Mouse (Mus musculus) forebrain, postnatal 0 days (tissue): ENCODE results near the gene Prph. TPM values are rescaled to one million over a fixed set of nuclear protein-coding genes. Genes with fewer than 3 reads are reported as not detected.

ENCODE experiments used
- ATAC-seq: fragments of 200-750 bp; cut with Nextera tagmentation; 2 replicates; pipeline ENCODE4 v1.8.0; 2017; ENCODE audit warnings: mild to moderate bottlenecking, moderate library complexity
- DNase-seq: peaks from one replicate; pipeline ENCODE4 v3.0.0-alpha.2; 2015
- H3K27ac ChIP-seq: fragments of 300-500 bp; sonication (generic); 2 replicates; pipeline ENCODE4 v1.5.1; 2014; ENCODE audit warnings: low read depth, mild to moderate bottlenecking, antibody characterized with exemption, low read length, moderate library complexity, mixed read lengths
- H3K27me3 ChIP-seq: fragments of 300-500 bp; sonication (generic); 2 replicates; pipeline ENCODE4 v1.6.1; 2014; ENCODE audit warnings: mild to moderate bottlenecking, low read length, mixed read lengths; ENCODE audit not compliant: insufficient read depth
- H3K36me3 ChIP-seq: fragments of 300-500 bp; sonication (generic); 2 replicates; pipeline ENCODE4 v1.6.1; 2014; ENCODE audit warnings: mild to moderate bottlenecking, moderate library complexity; ENCODE audit not compliant: insufficient read depth
- H3K4me1 ChIP-seq: fragments of 300-500 bp; sonication (generic); 2 replicates; pipeline ENCODE4 v1.6.1; 2014; ENCODE audit warnings: antibody characterized with exemption; ENCODE audit not compliant: insufficient read depth
- H3K4me2 ChIP-seq: fragments of 300-500 bp; sonication (generic); 2 replicates; pipeline ENCODE4 v1.6.1; 2014; ENCODE audit warnings: low read depth, mild to moderate bottlenecking, moderate library complexity
- H3K4me3 ChIP-seq: fragments of 300-500 bp; sonication (generic); 2 replicates; pipeline ENCODE4 v1.5.1; 2014; ENCODE audit warnings: low read depth, low read length, mixed read lengths
- H3K9ac ChIP-seq: fragments of 300-500 bp; sonication (generic); 2 replicates; pipeline ENCODE4 v1.6.1; 2014; ENCODE audit warnings: mild to moderate bottlenecking
- H3K9me3 ChIP-seq: fragments of 300-500 bp; sonication (generic); 2 replicates; pipeline ENCODE4 v1.6.1; 2016; ENCODE audit warnings: low read length
- CTCF ChIP-seq: sonication (generic); IDR thresholded peaks from 2 replicates; pipeline ENCODE4 v1.5.1; 2016; ENCODE audit warnings: antibody characterized with exemption, control low read depth, low read depth
- WGBS: fragments of 180-500 bp; shearing (Covaris S2); extraction: QIAGEN DNeasy Blood & Tissue Kit; methylation state at CpG from one replicate; pipeline ENCODE4 v1.1.7; 2014; 5-methylcytosine and 5-hydroxymethylcytosine counted together
- polyA plus RNA-seq: library from polyadenylated mRNA; unstranded; fragments of >200 nt; fragmentation: Nextera tagmentation; extraction: Ambion mirVana; gene quantifications from 2 replicates; pipeline ENCODE4 v1.2.1, GENCODE M21; 2015
- total RNA-seq: library from RNA; depleted of rRNA; stranded (reverse); fragments of >200 nt; gene quantifications from 2 replicates; pipeline ENCODE4 v1.2.3, GENCODE M21; 2014

Gene Prph
- total and polyA plus RNA-seq, 2 experiments from 2014 or later, result 1.7 to 2.3 TPM

DNA sequence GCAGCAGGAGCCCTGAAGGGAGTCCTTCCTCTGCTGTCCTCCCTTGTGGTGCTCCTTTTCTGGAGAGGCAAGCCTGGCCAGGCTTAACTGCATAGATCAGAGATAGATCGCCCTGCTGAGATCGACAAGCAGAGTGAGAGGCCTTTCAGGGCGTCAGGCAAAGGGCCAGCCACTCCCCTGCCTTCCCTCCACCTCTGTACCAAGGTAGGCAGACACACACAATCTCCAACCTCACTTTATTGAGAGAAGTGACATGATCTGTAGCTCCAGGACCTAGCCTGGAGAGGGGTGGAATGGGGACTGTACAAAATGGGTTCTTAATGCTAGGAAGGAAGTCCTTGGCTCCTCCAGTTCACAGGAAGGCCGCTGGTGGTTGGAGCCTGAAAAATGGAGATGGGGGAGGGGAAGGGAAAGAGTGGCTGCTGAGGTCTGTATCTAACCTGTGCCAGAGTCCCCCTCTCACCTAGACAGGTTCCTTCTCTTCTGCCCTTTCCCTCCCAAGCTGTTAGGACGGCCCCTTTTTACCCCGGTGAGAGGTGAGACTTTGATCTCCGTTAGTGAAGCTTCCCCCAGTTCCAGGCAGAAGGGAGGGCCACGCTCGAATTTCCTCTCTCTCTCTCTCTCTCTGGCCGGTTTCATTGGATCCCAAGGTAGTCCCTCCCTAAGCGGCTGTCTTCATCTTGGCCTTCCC is 29.0 kb downstream of the Prph start:
- TF ChIP-seq CTCF, result no peak
- no peak overlapping the region for H3K4me2 ChIP-seq
- ATAC-seq (no peak), DNase-seq (no peak)
- H3K36me3 ChIP-seq, result no peaks in the 10 kb centered on the region
- H3K9me3 ChIP-seq, result no peaks in the 10 kb centered on the region
- no peak overlapping the region for H3K9ac ChIP-seq
- peaks cover 48% of the 10 kb centered on the region for H3K27me3 ChIP-seq
- H3K4me3 ChIP-seq, result no peak overlapping the region
- 12% methylated on average over 11 of the region's 11 CpGs for WGBS
- H3K4me1 ChIP-seq, result no peaks in the 10 kb centered on the region
- H3K27ac ChIP-seq, result no peak overlapping the region

- no peak overlapping the region for H3K4me2 ChIP-seq
Observed at GRCm38 (mm10) chr15:99084618-99085017, 29.6 kb downstream of the Prph start.

GRCm38 (mm10) chr15:99085997-99086396 is 31.0 kb downstream of the Prph start:
- WGBS, result 74% methylated on average over 4 of the region's 4 CpGs
- no peak for ATAC-seq
- H3K27ac ChIP-seq, result no peak overlapping the region
- no peaks in the 10 kb centered on the region for H3K36me3 ChIP-seq
- no peak overlapping the region for H3K9ac ChIP-seq
- no peaks in the 10 kb centered on the region for H3K9me3 ChIP-seq
- peaks cover 59% of the 10 kb centered on the region for H3K27me3 ChIP-seq
- no peak overlapping the region for H3K4me2 ChIP-seq
- no peaks in the 10 kb centered on the region for H3K4me1 ChIP-seq
- no peak overlapping the region for H3K4me3 ChIP-seq
- no peak for TF ChIP-seq CTCF
- no peak for DNase-seq

More at GRCm38 (mm10) chr15:99084618-99085017, 29.6 kb downstream of the Prph start:
- 16% methylated on average over 19 of the region's 19 CpGs for WGBS
- Histone ChIP-seq H3K36me3 (no peaks in the 10 kb centered on the region), H3K27me3 (peaks cover 54% of the 10 kb centered on the region), H3K27ac (no peak overlapping the region), H3K9me3 (no peaks in the 10 kb centered on the region), H3K4me3 (no peak overlapping the region), H3K4me1 (no peaks in the 10 kb centered on the region), H3K9ac (no peak overlapping the region)
- no peak for ATAC-seq
- TF ChIP-seq CTCF, result no peak
- DNase-seq, result no peak

GRCm38 (mm10) chr15:99087253-99088075 is 32.5 kb downstream of the Prph start, which contains the start of gene C1ql4:
TSS of gene C1ql4 (minus strand) at chr15:99087817.
- Histone ChIP-seq H3K9ac (no peak within 1 kb of the TSS), H3K27me3 (peaks cover 63% of the 10 kb centered on the region), H3K4me2 (peak within 1 kb of the TSS; percentile 45), H3K36me3 (no peaks in the 10 kb centered on the region), H3K4me1 (no peaks in the 10 kb centered on the region), H3K27ac (no peak within 1 kb of the TSS), H3K4me3 (peak within 1 kb of the TSS; percentile 26), H3K9me3 (no peaks in the 10 kb centered on the region)
- no peak for DNase-seq
- WGBS, result 8% methylated on average over 60 of the region's 60 CpGs
- no peak for ATAC-seq
- peak; percentile 44 for TF ChIP-seq CTCF

DNA sequence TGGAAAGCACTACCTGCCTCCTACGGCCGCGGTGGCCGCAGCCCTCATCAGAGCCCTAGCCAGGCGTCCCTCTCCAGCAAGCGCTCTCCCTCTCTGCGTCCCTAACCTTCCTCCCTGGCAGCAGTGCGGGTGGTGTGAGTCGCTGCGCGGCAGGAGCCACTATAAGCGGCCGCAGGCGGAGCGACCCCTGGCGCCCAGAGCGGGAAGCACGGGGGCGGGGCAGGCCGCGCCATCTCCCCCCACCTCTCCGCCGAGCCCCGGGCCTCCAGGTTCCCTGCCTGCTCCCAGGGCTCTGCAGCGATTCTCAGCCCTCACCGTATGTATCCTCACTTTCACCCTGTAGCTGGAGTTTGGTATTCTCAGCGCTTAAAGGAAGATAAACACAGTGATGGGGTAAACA is 33.3 kb downstream of the Prph start:
- Histone ChIP-seq H3K9ac (no peak overlapping the region), H3K27ac (no peak overlapping the region), H3K36me3 (no peaks in the 10 kb centered on the region), H3K27me3 (peaks cover 63% of the 10 kb centered on the region), H3K4me2 (peak overlapping the region; percentile 45), H3K9me3 (no peaks in the 10 kb centered on the region), H3K4me1 (no peaks in the 10 kb centered on the region), H3K4me3 (peak overlapping the region; percentile 26)
- peak; percentile 79 for TF ChIP-seq CTCF
- peak; percentile 88 for ATAC-seq
- WGBS, result under 1% methylated on average over 27 of the region's 27 CpGs
- DNase-seq, result peak; percentile 80

DNA sequence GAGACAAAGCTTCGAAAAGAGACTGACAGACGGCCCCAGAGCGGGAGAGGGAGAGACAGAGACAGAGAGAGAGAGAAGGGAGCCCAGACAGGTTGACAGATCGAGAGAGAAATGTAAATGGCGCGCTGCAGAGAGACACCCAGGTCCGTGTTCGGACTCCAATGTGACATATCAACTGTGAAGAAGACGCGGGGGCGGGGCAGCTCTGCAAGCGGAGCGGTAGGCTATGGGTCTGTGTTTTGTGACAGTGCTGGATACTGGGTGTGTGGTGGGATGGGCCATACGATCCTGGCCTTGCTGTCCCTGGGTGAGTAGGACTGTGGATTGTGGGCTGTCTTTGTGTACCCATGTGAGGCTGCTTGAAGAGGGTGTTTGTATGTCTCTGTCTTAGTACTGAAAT is 34.1 kb downstream of the Prph start:
- no peak overlapping the region for H3K9ac ChIP-seq
- no peak overlapping the region for H3K4me2 ChIP-seq
- DNase-seq, result no peak
- no peak for ATAC-seq
- H3K9me3 ChIP-seq, result no peaks in the 10 kb centered on the region
- H3K4me1 ChIP-seq, result no peaks in the 10 kb centered on the region
- no peak overlapping the region for H3K27ac ChIP-seq
- no peak for TF ChIP-seq CTCF
- peaks cover 60% of the 10 kb centered on the region for H3K27me3 ChIP-seq
- no peak overlapping the region for H3K4me3 ChIP-seq
- H3K36me3 ChIP-seq, result no peaks in the 10 kb centered on the region
- 24% methylated on average over 14 of the region's 14 CpGs for WGBS

GRCm38 (mm10) chr15:99092870-99093269 is 37.9 kb downstream of the Prph start, which contains the start of gene Dnajc22:
TSS of gene Dnajc22 (plus strand) at chr15:99093170.
- Histone ChIP-seq H3K9ac (peak within 1 kb of the TSS; percentile 56), H3K4me2 (peak within 1 kb of the TSS; percentile 88), H3K4me1 (0 out of 2 replicates have a peak, but pooled peaks cover 10% of the 10 kb centered on the region), H3K27me3 (peaks cover 54% of the 10 kb centered on the region), H3K27ac (no peak within 1 kb of the TSS), H3K36me3 (no peaks in the 10 kb centered on the region), H3K4me3 (peak within 1 kb of the TSS; percentile 43), H3K9me3 (no peaks in the 10 kb centered on the region)
- no peak for TF ChIP-seq CTCF
- 27% methylated on average over 8 of the region's 8 CpGs for WGBS
- ATAC-seq, result no peak
- no peak for DNase-seq
